Mouse (Mus musculus): ENCODE measurements around the gene Dnajb8.
A peak's percentile ranks its signal among the peaks of the same experiment; 100 is the strongest.

The Dnajb8 gene

DNA sequence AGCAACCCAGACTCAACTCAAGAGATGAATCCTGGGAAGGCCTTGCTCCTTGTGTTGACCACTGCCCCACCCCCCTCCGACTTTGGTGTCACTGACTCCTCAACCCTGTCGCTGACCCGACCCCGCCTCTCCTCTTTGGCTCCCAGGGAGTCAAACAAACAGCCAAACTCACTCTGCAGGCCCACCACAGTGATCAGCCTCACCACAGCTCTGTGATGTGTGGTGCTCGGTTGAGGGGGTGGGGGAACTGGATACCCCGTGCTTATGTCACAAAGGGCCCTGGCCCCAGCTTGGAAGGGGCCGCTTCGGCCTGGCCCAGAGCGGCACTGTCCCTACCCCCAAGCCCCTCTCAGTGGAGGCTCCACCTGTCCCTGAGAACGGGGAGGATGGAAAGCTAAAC, at the start of gene Dnajb8:
Dnajb8 (plus strand) TSS at position 301 of the 400 bp plus-strand sequence.
- DNase-seq, result no peak

GRCm38 (mm10) chr6:88174191-88174590, 47.9 kb upstream of the Dnajb8 start:
- DNase-seq, result no peak

- no peak for DNase-seq
These were observed 47.4 kb upstream of the Dnajb8 start for GRCm38 (mm10) chr6:88174676-88175075.

DNA sequence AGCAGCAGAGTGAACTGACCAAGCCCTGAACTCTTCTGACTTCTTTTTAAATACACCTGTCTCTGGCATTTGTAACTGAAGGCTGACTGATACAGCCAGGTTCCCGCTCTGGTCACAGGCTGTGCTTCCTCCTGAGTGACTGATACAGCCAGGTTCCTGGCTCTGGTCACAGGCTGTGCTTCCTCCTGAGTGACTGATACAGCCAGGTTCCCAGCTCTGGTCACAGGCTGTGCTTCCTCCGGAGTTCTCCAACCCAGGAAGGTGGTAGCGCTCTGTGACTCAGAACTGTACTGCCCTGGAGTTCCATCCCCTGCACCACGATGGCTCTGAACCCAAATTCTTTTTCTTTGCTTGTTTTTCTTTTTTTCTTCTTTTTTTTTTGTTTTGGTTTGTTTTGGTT, 37.4 kb upstream of the Dnajb8 start:
- DNase-seq, result no peak

- DNase-seq, result no peak
These were observed 33.9 kb upstream of the Dnajb8 start for GRCm38 (mm10) chr6:88188148-88188547.

DNA sequence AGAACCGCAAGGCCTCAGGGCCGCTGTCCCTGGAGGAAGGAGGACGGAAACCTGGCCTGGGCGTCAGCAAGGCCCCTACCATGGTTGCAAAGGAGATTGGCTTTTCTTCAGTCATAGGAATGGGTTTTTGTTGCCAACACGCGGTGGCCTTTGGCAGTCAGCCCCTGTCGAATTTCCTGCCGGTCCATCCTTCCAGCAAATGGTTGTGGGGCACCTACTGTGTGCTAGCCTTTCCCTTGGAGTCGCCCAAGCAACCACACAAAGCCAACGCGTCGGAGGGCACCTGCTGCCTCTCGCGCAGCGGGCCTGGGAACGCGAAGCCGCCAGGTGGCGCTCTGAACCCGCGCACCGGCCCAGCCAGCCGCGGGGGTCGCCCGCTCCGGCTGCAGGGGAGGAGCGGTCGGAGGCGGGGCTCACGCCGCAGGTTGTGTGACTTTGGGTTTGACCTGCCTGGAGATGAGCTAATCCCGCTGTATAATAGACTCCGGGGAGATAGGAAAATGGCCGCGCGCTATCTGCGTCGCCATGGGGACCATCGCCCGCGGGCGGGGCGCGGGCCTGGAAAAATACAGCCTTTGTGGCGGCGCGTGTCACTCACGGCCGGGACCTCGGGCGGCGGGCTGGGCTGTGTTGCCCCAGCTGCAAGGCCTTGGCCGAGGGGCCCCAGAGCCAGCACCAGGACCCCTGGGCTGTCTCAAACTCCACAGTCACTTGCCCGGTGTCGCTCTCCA, 32.6 kb upstream of the Dnajb8 start:
- peak; percentile 67 for DNase-seq

DNA sequence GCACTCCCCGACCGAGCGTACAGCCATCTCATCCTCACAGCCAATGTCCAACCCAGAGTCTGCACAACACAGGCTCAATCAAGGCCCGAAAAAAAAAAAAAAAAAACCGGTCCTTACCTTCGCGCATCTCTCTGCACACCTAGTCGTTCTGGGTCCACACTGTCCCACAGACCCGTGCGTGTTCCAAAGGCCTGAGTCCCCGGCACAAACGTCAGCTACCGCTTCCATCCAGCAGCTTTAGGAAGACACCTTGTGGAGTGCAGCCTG, 32.1 kb upstream of the Dnajb8 start:
- no peak for DNase-seq

DNA sequence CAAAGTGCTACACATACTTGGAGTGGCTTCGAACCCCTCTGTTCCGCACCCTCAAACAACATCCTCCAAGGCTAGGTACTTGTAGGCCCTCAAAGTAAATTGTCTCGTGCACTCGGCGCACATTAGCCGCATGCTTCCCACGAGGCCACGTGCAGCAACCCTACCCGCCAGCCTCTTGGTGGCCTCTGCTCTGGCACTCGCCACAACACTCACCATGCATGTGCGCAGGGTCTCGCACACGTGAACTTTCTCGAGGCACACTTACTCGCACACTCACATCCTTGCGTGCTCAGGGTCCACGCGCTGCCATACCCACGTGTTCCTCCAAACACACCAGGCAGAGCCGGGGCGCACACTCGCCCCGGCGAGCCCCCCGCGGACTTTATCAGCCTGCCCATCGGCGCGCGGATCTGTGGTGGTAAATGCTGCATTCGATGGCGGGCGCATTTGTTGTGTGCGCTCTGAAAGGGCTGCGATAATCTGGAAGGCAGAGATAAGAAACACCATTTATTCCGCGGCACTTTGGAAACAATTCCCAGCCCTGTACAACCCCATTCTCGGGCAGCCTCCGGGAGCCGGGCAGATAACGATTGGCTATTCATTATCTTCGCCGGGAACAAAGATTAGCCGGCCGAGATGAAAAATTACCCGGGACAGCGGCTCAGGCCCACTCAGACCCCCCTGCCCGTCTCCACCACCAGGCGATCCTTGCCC, 31.6 kb upstream of the Dnajb8 start:
- no peak for DNase-seq

DNA sequence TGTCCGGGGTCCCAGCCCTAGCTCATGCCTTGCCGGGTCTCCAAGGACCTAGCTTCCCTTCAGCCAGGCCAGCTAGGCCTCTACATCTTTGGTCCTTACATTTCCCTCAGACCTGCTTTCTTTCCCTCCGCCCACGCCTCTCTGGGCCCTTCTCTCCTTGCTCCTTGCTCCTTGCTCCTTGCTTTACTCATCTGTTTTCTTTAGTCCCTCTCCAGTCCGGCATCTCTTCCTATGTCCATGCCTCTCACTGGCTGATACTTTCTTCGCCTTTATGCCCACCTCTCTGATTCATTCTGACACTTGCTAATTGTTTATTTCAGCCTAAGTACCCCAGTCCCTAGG, 31.1 kb upstream of the Dnajb8 start:
- DNase-seq, result no peak

GRCm38 (mm10) chr6:88191411-88192070, 30.5 kb upstream of the Dnajb8 start:
- DNase-seq, result no peak

DNA sequence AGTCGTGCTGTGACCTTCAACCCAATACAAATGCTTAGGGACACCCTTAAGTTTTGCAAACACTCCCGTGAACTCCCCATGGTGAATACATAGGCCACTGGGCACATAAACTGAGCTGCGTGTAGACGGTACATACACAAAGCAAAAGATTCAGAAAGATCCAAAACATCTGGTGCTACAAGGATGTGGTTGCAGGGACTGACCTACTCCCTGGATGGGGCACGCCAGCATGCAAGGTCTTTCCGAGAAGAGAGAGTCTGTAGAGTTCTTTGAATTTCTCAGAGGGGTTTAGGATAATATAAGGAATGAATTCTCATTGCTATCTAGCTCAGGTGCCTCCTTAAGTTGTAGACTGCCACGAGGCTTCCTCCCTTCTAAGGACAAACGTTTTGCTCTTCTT, 29.3 kb upstream of the Dnajb8 start:
- no peak for DNase-seq

GRCm38 (mm10) chr6:88193433-88194052, 28.5 kb upstream of the Dnajb8 start, which contains the start of gene Gata2:
TSS of gene Gata2 (plus strand) at chr6:88193891.
- no peak for DNase-seq

- no peak for DNase-seq
These were observed 27.8 kb upstream of the Dnajb8 start for GRCm38 (mm10) chr6:88194053-88194977.

GRCm38 (mm10) chr6:88194978-88195325, 27.1 kb upstream of the Dnajb8 start:
- no peak for DNase-seq

DNA sequence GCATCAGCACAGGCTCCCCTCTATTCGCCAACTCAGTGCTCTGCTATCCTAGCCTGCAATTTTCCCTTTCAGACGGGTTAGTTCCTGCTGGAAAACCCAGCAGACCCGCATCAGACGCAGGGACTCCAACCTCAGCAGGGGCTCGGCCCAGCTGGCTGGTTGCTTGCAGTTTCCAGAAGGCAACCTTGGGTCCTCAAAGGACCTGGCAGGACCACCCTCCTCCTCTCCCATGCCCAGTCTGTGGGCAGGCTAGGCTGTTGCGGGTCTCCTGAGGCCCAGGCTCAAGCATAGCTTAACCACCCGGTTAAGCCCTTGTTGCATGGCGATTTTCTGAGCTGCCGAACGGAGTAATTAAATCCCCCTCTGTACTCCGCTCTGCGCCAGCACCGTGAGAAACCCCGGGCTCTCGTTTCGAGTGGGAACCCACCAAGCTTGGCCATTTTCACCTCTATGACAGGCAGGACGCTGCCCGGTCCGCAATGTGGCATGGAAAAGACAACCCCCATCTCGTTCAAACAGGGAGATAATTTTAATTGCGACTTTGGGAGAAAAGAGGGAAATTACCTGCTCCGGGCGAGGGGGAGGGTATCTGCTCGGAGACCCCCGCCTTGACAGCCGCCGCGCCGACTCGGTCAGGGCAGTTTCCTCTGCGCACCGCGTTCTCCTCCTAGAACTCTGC, 25.9 kb upstream of the Dnajb8 start:
- no peak for DNase-seq

DNA sequence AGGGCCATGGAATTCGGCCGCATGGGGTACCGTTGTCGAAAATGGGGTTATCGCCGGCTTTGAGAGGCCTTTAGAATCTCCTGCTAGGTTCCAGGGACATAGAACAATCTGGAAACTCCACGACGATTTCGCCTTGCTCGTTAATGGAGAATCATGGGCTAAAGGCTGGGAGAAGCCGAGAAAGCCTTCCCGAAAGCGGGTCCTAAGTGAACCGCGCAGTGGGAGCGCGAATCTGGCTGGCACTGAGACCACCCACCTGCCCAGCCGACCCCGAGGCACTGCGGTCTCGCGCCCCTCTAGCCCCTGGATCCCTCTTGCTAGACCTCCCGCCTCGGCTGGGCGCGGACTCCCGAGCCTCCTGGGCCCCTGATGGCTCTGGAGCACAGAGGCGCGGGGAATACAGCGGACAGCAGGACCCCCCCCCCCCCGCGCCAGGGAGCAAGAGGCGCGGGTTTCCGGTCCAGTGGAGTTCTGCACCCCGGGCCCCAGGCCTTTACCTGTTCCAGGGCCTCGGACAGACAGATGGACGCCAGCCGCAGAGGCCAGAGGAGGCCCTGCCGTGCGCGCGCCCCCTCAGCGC, 25.2 kb upstream of the Dnajb8 start:
- DNase-seq, result no peak

DNA sequence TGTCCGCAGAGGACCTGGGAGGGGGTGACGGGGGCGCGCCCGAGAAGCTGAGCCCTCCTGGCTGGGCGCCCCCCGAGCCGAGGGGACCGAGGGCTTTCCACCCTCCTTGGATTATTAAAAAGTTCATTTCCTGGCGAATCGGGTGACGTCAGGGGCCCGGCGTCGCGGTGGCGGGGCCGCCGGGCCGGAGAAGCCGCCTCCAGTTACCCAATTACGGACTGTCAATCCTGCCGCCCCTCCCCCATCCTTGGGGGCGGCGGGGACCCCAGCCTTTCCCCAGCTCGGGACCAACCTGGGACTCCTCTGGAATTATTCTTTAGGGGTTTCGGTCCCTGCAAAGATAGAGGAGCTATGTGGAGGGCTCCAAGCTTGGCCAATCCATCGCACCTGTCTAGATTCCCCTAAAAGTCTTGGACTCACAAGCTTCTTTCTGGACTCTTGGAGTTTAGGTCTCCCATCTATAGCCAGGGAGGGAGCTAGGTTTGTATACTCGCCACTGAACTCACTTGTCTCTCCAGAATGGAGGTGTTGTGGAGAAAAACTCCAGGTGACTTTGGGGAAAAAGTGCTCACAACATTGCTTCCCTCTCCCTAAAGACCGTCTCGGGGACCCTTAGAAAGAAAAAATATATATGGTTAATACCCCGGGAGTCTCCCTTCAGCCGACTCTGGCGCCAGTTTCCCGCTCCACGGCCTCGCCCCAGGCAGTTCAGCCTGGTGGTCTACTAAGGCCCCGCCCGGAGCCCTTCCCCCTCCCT, 24.6 kb upstream of the Dnajb8 start:
- no peak for DNase-seq

- DNase-seq, result no peak
These were observed 23.8 kb upstream of the Dnajb8 start for GRCm38 (mm10) chr6:88198070-88198940.

- DNase-seq, result no peak
These were observed 22.9 kb upstream of the Dnajb8 start for GRCm38 (mm10) chr6:88199001-88199717.
